27 mouse cellular contexts compared by ENCODE assay signal in genomic region chr13:58920241-58920640, GRCm38 (mm10).
"Had no signal": no experiment of that assay in that cellular context is flagged by ENCODE, and none has a peak within 500 bp of the region (broad histone marks: within the 10 kb centered on the region; RNA-seq: fewer than 3 reads in every experiment).

No protein-coding gene starts in this region.

- H3K4me2 ChIP-seq: embryonic facial prominence, embryonic 12.5 days; embryonic facial prominence, embryonic 13.5 days; embryonic facial prominence, embryonic 15.5 days; forebrain, embryonic 12.5 days; forebrain, embryonic 13.5 days; forebrain, embryonic 15.5 days had no signal

- H3K4me3 ChIP-seq: embryonic facial prominence, embryonic 10.5 days; embryonic facial prominence, embryonic 12.5 days; embryonic facial prominence, embryonic 13.5 days; embryonic facial prominence, embryonic 15.5 days; erythroblast, embryonic 14.5 days; forebrain, embryonic 10.5 days; forebrain, embryonic 12.5 days; forebrain, embryonic 13.5 days; forebrain, embryonic 15.5 days; heart, adult 2 months had no signal

- ATAC-seq: forebrain, embryonic 13.5 days; forebrain, embryonic 14.5 days; forebrain, embryonic 15.5 days; forebrain, embryonic 16.5 days; forebrain, postnatal 0 days had no signal

- H3K4me1 ChIP-seq: embryonic facial prominence, embryonic 12.5 days; embryonic facial prominence, embryonic 13.5 days; embryonic facial prominence, embryonic 15.5 days had no signal

- H3K9ac ChIP-seq: embryonic facial prominence, embryonic 12.5 days; embryonic facial prominence, embryonic 13.5 days; embryonic facial prominence, embryonic 15.5 days; forebrain, embryonic 12.5 days; forebrain, embryonic 13.5 days; forebrain, embryonic 15.5 days; forebrain, postnatal 0 days had no signal

- H3K27me3 ChIP-seq: embryonic facial prominence, embryonic 12.5 days; embryonic facial prominence, embryonic 13.5 days; embryonic facial prominence, embryonic 15.5 days; forebrain, embryonic 12.5 days; forebrain, embryonic 13.5 days; forebrain, embryonic 15.5 days had no signal

- DNase-seq: cerebellum, adult 2 months; cerebellum, adult 8-10 months; cerebellum, adult 9-10 months; cerebellum, adult 9-11 months; cerebellum, postnatal 10 days; cerebellum, postnatal 14 days; cerebellum, postnatal 25 days; cerebellum, postnatal 36 days; embryo, embryonic 11 days; forebrain, postnatal 0 days; gastrocnemius, postnatal 10 days; gastrocnemius, postnatal 14 days; gastrocnemius, postnatal 25 days; heart, adult 11 months; heart, adult 18-20 months; heart, adult 2 months had no signal

- H3K36me3 ChIP-seq: embryonic facial prominence, embryonic 10.5 days; embryonic facial prominence, embryonic 12.5 days; embryonic facial prominence, embryonic 13.5 days; embryonic facial prominence, embryonic 15.5 days; forebrain, embryonic 10.5 days; forebrain, embryonic 12.5 days; forebrain, embryonic 15.5 days had no signal

- H3K27ac ChIP-seq: embryonic facial prominence, embryonic 10.5 days; embryonic facial prominence, embryonic 12.5 days; embryonic facial prominence, embryonic 13.5 days; embryonic facial prominence, embryonic 15.5 days; forebrain, embryonic 10.5 days; forebrain, embryonic 12.5 days; forebrain, embryonic 13.5 days; forebrain, embryonic 15.5 days; heart, adult 2 months had no signal

- H3K9me3 ChIP-seq: embryonic facial prominence, embryonic 10.5 days; embryonic facial prominence, embryonic 12.5 days; embryonic facial prominence, embryonic 13.5 days; embryonic facial prominence, embryonic 15.5 days; forebrain, embryonic 10.5 days; forebrain, embryonic 12.5 days; forebrain, embryonic 13.5 days; forebrain, embryonic 15.5 days had no signal
